ENCODE assay signal across 28 mouse cellular contexts in the genomic region with DNA sequence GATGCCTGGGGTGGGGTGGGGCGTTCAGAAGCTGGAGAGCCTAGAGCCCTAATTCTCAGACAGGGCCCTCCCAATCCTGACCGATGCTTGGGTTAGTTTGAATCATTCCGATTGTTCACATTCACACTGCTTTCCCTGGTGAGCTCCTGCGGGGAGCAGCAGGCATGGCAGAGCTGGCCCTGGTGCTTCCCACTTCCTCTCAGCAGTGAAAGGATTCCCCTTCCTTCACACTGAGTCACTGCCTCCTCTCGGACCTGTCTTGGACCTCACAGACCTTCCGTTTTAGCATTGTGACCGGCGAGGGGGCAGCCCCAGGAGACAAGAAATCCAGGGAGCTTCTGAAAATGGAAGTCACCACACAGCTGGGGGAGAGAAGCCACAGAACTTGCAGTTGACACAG. TPM values are rescaled to one million over a fixed set of nuclear protein-coding genes. Genes with fewer than 3 reads are reported as not detected.
DNase-seq lines count a peak whose midpoint lies in the region; ATAC-seq lines count a peak whose summit lies in the region.
"Had no signal": no experiment of that assay in that cellular context is flagged by ENCODE, and none has a peak within 500 bp of the region (broad histone marks: within the 10 kb centered on the region; RNA-seq: fewer than 3 reads in every experiment).

No protein-coding gene starts in this region.

- H3K27me3 ChIP-seq in lung, embryonic 15.5 days = no peaks in the 10 kb centered on the region
- no peaks in the 10 kb centered on the region for H3K27me3 ChIP-seq in intestine, embryonic 16.5 days (replicated peaks; ENCODE audit: control insufficient read depth, insufficient read depth, low read length)
- H3K27me3 ChIP-seq in hindbrain, embryonic 13.5 days = no peaks in the 10 kb centered on the region
- H3K27me3 ChIP-seq: forebrain, embryonic 15.5 days; midbrain, embryonic 15.5 days; stomach, embryonic 15.5 days had no signal

- H3K27ac ChIP-seq in lung, embryonic 15.5 days = peak overlapping the region; percentile 15
- peak overlapping the region; percentile 24; the same call in 1 of the 2 replicates for H3K27ac ChIP-seq in brown adipose tissue, adult 24 weeks (replicated peaks; ENCODE audit: low read depth, low read length)
- no peak overlapping the region for H3K27ac ChIP-seq in intestine, embryonic 16.5 days (ENCODE audit: low read length)
- no peak overlapping the region for H3K27ac ChIP-seq in hindbrain, embryonic 13.5 days
- H3K27ac ChIP-seq: forebrain, embryonic 15.5 days; heart, adult 2 months; hindbrain, embryonic 14.5 days; kidney, postnatal 0 days; liver, embryonic 15.5 days; midbrain, embryonic 15.5 days; stomach, embryonic 15.5 days had no signal

- H3K4me3 ChIP-seq in lung, embryonic 15.5 days = no peak overlapping the region
- H3K4me3 ChIP-seq in brown adipose tissue, adult 24 weeks (ENCODE audit: insufficient read depth, low read depth, low read length) = no peak overlapping the region
- no peak overlapping the region for H3K4me3 ChIP-seq in intestine, embryonic 16.5 days (ENCODE audit: low read length)
- H3K4me3 ChIP-seq in hindbrain, embryonic 13.5 days = no peak overlapping the region
- H3K4me3 ChIP-seq: forebrain, embryonic 15.5 days; heart, adult 2 months; liver, embryonic 15.5 days; midbrain, embryonic 15.5 days; stomach, embryonic 15.5 days had no signal

- H3K9me3 ChIP-seq in lung, embryonic 15.5 days = no peaks in the 10 kb centered on the region
- no peaks in the 10 kb centered on the region for H3K9me3 ChIP-seq in intestine, embryonic 16.5 days (ENCODE audit: control insufficient read depth, low read length)
- H3K9me3 ChIP-seq in hindbrain, embryonic 13.5 days = no peaks in the 10 kb centered on the region
- H3K9me3 ChIP-seq: forebrain, embryonic 15.5 days; liver, embryonic 15.5 days; midbrain, embryonic 15.5 days; stomach, embryonic 15.5 days had no signal

- peaks cover 27% of the 10 kb centered on the region for H3K36me3 ChIP-seq in lung, embryonic 15.5 days
- no peaks in the 10 kb centered on the region; the same call in 1 of the 2 replicates for H3K36me3 ChIP-seq in intestine, embryonic 16.5 days (ENCODE audit: control insufficient read depth, insufficient read depth, low read length)
- peaks cover 49% of the 10 kb centered on the region for H3K36me3 ChIP-seq in hindbrain, embryonic 13.5 days

- ATAC-seq in lung, embryonic 15.5 days (ENCODE audit: borderline replicate concordance, extremely low read depth, low FRiP score, low TSS enrichment) = no peak
- ATAC-seq in intestine, embryonic 16.5 days = no peak
- no peak for ATAC-seq in hindbrain, embryonic 13.5 days (ENCODE audit: low FRiP score)
- ATAC-seq: CD4-positive, CD25-positive, alpha-beta regulatory T cell, adult 4 months; forebrain, embryonic 15.5 days; inflammation-experienced regulatory T-cells, adult 6 months; midbrain, embryonic 15.5 days had no signal

- no peak overlapping the region for H3K4me2 ChIP-seq in lung, embryonic 15.5 days
- H3K4me2 ChIP-seq in intestine, embryonic 16.5 days (ENCODE audit: low read depth, low read length) = no peak overlapping the region
- no peak overlapping the region for H3K4me2 ChIP-seq in hindbrain, embryonic 13.5 days
- H3K4me2 ChIP-seq: forebrain, embryonic 15.5 days; hindbrain, embryonic 14.5 days; liver, embryonic 15.5 days; midbrain, embryonic 15.5 days; stomach, embryonic 15.5 days had no signal

- no peak overlapping the region for H3K9ac ChIP-seq in lung, embryonic 15.5 days
- H3K9ac ChIP-seq in intestine, embryonic 16.5 days (ENCODE audit: low read depth, low read length) = no peak overlapping the region
- no peak overlapping the region for H3K9ac ChIP-seq in hindbrain, embryonic 13.5 days
- H3K9ac ChIP-seq: forebrain, embryonic 15.5 days; hindbrain, embryonic 14.5 days; liver, embryonic 15.5 days; midbrain, embryonic 15.5 days; stomach, embryonic 15.5 days had no signal

- 77% methylated on average over 8 of the region's 8 CpGs for WGBS in lung, embryonic 15.5 days
- 70% methylated on average over 8 of the region's 8 CpGs for WGBS in intestine, embryonic 16.5 days
- WGBS in hindbrain, embryonic 13.5 days = 60% methylated on average over 8 of the region's 8 CpGs

- H3K4me1 ChIP-seq in lung, embryonic 15.5 days = peaks cover 57% of the 10 kb centered on the region
- peaks cover 39% of the 10 kb centered on the region for H3K4me1 ChIP-seq in brown adipose tissue, adult 24 weeks (ENCODE audit: control insufficient read depth, insufficient read depth, insufficient read length, low read length)
- H3K4me1 ChIP-seq in intestine, embryonic 16.5 days (ENCODE audit: control insufficient read depth, insufficient read depth, low read length) = peaks cover 16% of the 10 kb centered on the region
- peaks cover 23% of the 10 kb centered on the region for H3K4me1 ChIP-seq in hindbrain, embryonic 13.5 days (replicated peaks)

- DNase-seq in lung, adult 18-20 months = no peak
- DNase-seq in Muller cell, postnatal 12 days (ENCODE audit: inconsistent ontology term) = peak; percentile 61
- no peak for DNase-seq in layer of hippocampus, adult 9-11 months
- DNase-seq: adrenal gland, adult 2 months; cerebellum, adult 9-10 months; gastrocnemius, postnatal 10 days; heart, postnatal 10 days; kidney, adult 2 months; left cerebral cortex, postnatal 4 days; liver; lung, postnatal 36 days; right cerebral cortex, adult 18-20 months; right cerebral cortex, postnatal 4 days; thymus, postnatal 25 days had no signal

RNA-seq across cellular contexts. Expression of a gene that starts 5.6 kb away (rescaled TPM):
- 135 and 136 TPM in 2 replicates for polyA plus RNA-seq in lung, embryonic 15.5 days (2015; fragmentation: Nextera tagmentation; extraction: Ambion mirVana)
- polyA plus RNA-seq in brown adipose tissue, adult 24 weeks (2012; ENCODE audit: insufficient read depth, insufficient read length, missing spikeins) = 108 and 113 TPM in 2 replicates
- polyA plus RNA-seq in intestine, embryonic 16.5 days (2015; fragmentation: Nextera tagmentation; extraction: Ambion mirVana) = 74.8 and 77.0 TPM in 2 replicates
- 85.0 and 85.8 TPM in 2 replicates for polyA plus RNA-seq in hindbrain, embryonic 13.5 days (2015; fragmentation: Nextera tagmentation; extraction: Ambion mirVana)

RNA-seq across cellular contexts. Expression of a gene that starts 53.0 kb away (rescaled TPM):
- 0.09 TPM in 1 of 2 replicates, not detected in the other for polyA plus RNA-seq in lung, embryonic 15.5 days (2015; fragmentation: Nextera tagmentation; extraction: Ambion mirVana)
- polyA plus RNA-seq in brown adipose tissue, adult 24 weeks (2012; ENCODE audit: insufficient read depth, insufficient read length, missing spikeins) = not detected in 2 replicates
- 3.6 and 4.2 TPM in 2 replicates for polyA plus RNA-seq in intestine, embryonic 16.5 days (2015; fragmentation: Nextera tagmentation; extraction: Ambion mirVana)
- polyA plus RNA-seq in hindbrain, embryonic 13.5 days (2015; fragmentation: Nextera tagmentation; extraction: Ambion mirVana) = 0.10 TPM in 2 replicates
- polyA plus RNA-seq: adrenal gland, adult 2 months; CD4-positive, CD25-positive, alpha-beta regulatory T cell, adult 4 months; heart, adult 2 months; hindbrain, embryonic 14.5 days; inflammation-experienced regulatory T-cells, adult 6 months; liver, embryonic 15.5 days; neural tube, embryonic 14.5 days had no signal

Comparison
In these comparisons a context has a peak if more than half of its experiments do, and no peak if none do; other contexts are left out.
1. H3K27ac ChIP-seq: peak in lung, embryonic 15.5 days (single experiment) and brown adipose tissue, adult 24 weeks (single experiment); none in intestine, embryonic 16.5 days (single experiment) and hindbrain, embryonic 13.5 days (single experiment).